Mouse (Mus musculus) lung, adult 2 months (tissue): ENCODE measurements around the gene Lasp1.

Source experiments
- CTCF ChIP-seq: fragments of 200-500 bp; IDR thresholded peaks from 2 replicates; pipeline ENCODE4 v1.5.1; 2011; ENCODE audit warnings: mild to moderate bottlenecking, low read length, control low read depth; ENCODE audit not compliant: insufficient read depth
- POLR2A ChIP-seq: fragments of 200-500 bp; IDR thresholded peaks from 2 replicates; pipeline ENCODE4 v1.6.1; 2011; ENCODE audit warnings: low read depth, mild to moderate bottlenecking, control low read depth, low read length, borderline replicate concordance; ENCODE audit errors: extremely low read depth

DNA sequence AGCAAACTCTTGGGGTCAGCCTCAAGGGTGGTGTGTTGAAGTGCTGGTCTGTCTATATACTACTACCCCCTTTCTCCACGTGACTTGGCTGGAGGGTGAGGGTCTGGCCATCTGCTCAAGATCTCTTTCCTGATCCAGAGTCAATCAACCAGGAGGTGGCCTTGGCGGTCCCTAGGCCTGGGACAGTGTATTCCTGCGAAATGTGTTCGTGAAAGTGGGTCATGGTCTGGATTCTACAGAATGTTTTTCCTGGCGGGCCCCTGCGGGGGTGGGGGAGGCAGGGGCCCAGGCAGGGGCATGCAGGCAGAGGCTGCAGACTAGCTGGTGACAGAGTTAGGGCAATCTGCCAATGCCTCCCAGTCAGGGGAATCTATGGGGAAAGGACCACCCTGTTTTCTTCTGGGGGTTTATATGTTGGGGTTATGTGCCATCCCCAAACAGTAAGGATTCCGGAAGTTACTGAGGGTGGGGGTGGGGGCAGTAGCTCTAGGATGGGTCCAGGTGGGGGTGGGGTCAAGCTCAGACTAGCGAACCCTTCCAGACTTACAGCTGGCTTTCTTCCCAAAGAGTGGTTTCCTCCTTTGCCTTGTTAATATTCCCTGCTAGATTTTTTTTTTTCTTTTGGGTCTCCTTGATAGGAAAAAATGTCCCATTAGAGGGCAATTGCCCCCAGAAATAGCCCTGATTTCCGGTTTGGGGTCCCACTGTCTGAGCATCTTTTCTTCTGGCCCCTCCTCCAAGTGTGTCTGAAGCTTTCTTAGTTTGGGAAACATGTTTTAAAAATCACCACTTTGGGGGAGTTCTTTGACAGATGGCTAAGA lies 6.3 kb downstream of the Lasp1 start:
- TF ChIP-seq POLR2A (no peak), CTCF (no peak)
